Mouse (Mus musculus) CH12.LX (cell line): ENCODE results near the gene Picalm.

Experiments
- CTCF ChIP-seq, 2 experiments: IDR thresholded peaks in 1 of 2; conservative IDR thresholded peaks in 1 of 2; 2 replicates each; pipeline ENCODE4 v1.5.1; 2011 to 2012; ENCODE audit warnings: low read depth in 2 of 2, low read length in 2 of 2, improper control_type of control experiment in 1 of 2, inconsistent platforms in 1 of 2, mild to moderate bottlenecking in 1 of 2, moderate library complexity in 1 of 2
- E2F4 ChIP-seq: IDR thresholded peaks from 2 replicates; pipeline ENCODE4 v1.6.1; 2011; ENCODE audit warnings: low read depth, low read length, improper control_type of control experiment; ENCODE audit not compliant: insufficient replicate concordance
- EP300 ChIP-seq: IDR thresholded peaks from 2 replicates; pipeline ENCODE4 v1.6.1; 2011; ENCODE audit warnings: low read length, improper control_type of control experiment
- GABPA ChIP-seq: IDR thresholded peaks from 2 replicates; pipeline ENCODE4 v1.6.1; 2012; ENCODE audit warnings: low read depth, low read length, improper control_type of control experiment, inconsistent platforms; ENCODE audit not compliant: insufficient replicate concordance
- MAFK ChIP-seq: IDR thresholded peaks from 2 replicates; pipeline ENCODE4 v1.6.1; 2011; ENCODE audit warnings: low read length, improper control_type of control experiment; ENCODE audit not compliant: insufficient replicate concordance
- MAX ChIP-seq: IDR thresholded peaks from 2 replicates; pipeline ENCODE4 v1.6.1; 2011; ENCODE audit warnings: low read length, improper control_type of control experiment
- NRF1 ChIP-seq: IDR thresholded peaks from 2 replicates; pipeline ENCODE4 v1.6.1; 2014; ENCODE audit warnings: low read depth, mild to moderate bottlenecking, inconsistent platforms, low read length, improper control_type of control experiment, moderate library complexity
- POLR2A ChIP-seq: IDR thresholded peaks from 2 replicates; pipeline ENCODE4 v1.6.1; 2011; ENCODE audit warnings: low read depth, mild to moderate bottlenecking, improper control_type of control experiment, low read length
- RAD21 ChIP-seq: IDR thresholded peaks from 2 replicates; pipeline ENCODE4 v1.6.1; 2011; ENCODE audit warnings: low read depth, mild to moderate bottlenecking, low read length, improper control_type of control experiment, moderate library complexity
- UBTF ChIP-seq: IDR thresholded peaks from 2 replicates; pipeline ENCODE4 v1.6.1; 2012; ENCODE audit warnings: low read depth, mild to moderate bottlenecking, inconsistent platforms, low read length, improper control_type of control experiment, moderate library complexity
- ZKSCAN1 ChIP-seq: IDR thresholded peaks from 2 replicates; pipeline ENCODE4 v1.6.1; 2012; ENCODE audit warnings: low read depth, inconsistent platforms, low read length, improper control_type of control experiment, borderline replicate concordance
- ZMIZ1 ChIP-seq: IDR thresholded peaks from 2 replicates; pipeline ENCODE4 v1.6.1; 2012; ENCODE audit warnings: low read depth, mild to moderate bottlenecking, inconsistent platforms, low read length, improper control_type of control experiment
- ZNF384 ChIP-seq: IDR thresholded peaks from 2 replicates; pipeline ENCODE4 v1.6.1; 2012; ENCODE audit warnings: low read depth, low read length, improper control_type of control experiment, inconsistent platforms

DNA sequence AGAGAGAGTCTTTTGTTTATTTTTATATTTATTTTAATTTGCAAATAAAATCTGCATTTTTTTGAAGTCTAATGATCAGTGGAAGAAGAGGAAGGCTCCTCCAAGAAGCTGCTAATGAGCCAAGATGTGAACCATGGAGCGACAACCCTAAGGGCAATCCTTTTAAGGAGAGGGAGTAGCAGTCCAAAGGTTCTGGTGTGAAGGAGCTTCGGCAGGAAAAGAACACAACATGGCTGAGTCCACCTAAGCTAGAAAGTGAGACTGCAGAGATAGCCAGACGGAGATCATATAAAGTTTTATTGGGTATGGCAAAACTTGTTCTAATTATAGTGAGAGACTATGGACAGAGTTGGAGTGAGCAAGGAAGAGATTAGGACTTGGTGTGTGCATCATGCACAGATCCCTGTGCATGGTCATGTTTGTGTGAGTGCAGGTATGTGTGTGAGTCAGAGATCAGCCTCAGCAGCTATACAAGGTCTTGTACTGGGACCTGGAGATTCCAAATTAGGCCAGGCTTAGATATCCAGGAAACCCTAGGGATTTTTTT, 29.3 kb upstream of the Picalm start:
- TF ChIP-seq CTCF (conservative IDR thresholded peaks at IDR 0.05 in 1 of 2, IDR thresholded peaks at IDR 0.05 in 1 of 2; ENCODE audit: low read depth in 2 of 2, low read length in 2 of 2), result no peak
- no peak for TF ChIP-seq GABPA
- no peak for TF ChIP-seq ZNF384
- no peak for TF ChIP-seq ZKSCAN1
- TF ChIP-seq POLR2A, result no peak
- TF ChIP-seq MAFK, result no peak
- TF ChIP-seq RAD21, result no peak
- no peak for TF ChIP-seq E2F4
- no peak for TF ChIP-seq ZMIZ1
- TF ChIP-seq NRF1, result no peak
- TF ChIP-seq UBTF, result no peak
- no peak for TF ChIP-seq MAX
- no peak for TF ChIP-seq EP300
